Mouse (Mus musculus): ENCODE measurements around the gene Mybph. TPM values are rescaled to one million over a fixed set of nuclear protein-coding genes. Genes with fewer than 3 reads are reported as not detected.

Mybph gene
- total RNA-seq (2021) = under 1 TPM in 1 of 2 experiments, not detected in 1; 0.19 TPM
- long read RNA-seq, experiment 1, partial matches to known transcripts = 1 of 1 reads
- long read RNA-seq, experiment 1, other reads (novel, unspliced or antisense) = 0 of 1 reads
- long read RNA-seq, experiment 2, partial matches to known transcripts = 0 of 4 reads
- long read RNA-seq, experiment 2, other reads (novel, unspliced or antisense) = 4 of 4 reads

- no peak for DNase-seq (ENCODE audit: low spot score in 2 of 2)
Measured at GRCm38 (mm10) chr1:134193126-134193525, at the start of gene Mybph. TSS of gene Mybph (plus strand) at chr1:134193448.

- DNase-seq (ENCODE audit: low spot score in 2 of 2) = peak; percentile 39 to 41
Measured at GRCm38 (mm10) chr1:134146066-134146465, 47.2 kb upstream of the Mybph start.

GRCm38 (mm10) chr1:134150076-134150475, 43.2 kb upstream of the Mybph start:
- DNase-seq (ENCODE audit: low spot score in 2 of 2) = no peak

GRCm38 (mm10) chr1:134150745-134151144, 42.5 kb upstream of the Mybph start:
- DNase-seq (ENCODE audit: low spot score in 2 of 2) = no peak

GRCm38 (mm10) chr1:134151655-134152412, 41.4 kb upstream of the Mybph start:
- peak; percentile 81 to 87 for DNase-seq (ENCODE audit: low spot score in 2 of 2)

GRCm38 (mm10) chr1:134152626-134153590, 40.3 kb upstream of the Mybph start:
- DNase-seq (ENCODE audit: low spot score in 2 of 2) = no peak

GRCm38 (mm10) chr1:134154121-134154520, 39.1 kb upstream of the Mybph start:
- DNase-seq (ENCODE audit: low spot score in 2 of 2) = no peak

GRCm38 (mm10) chr1:134154655-134155054, 38.6 kb upstream of the Mybph start:
- no peak for DNase-seq (ENCODE audit: low spot score in 2 of 2)

- DNase-seq (ENCODE audit: low spot score in 2 of 2) = no peak
Measured at GRCm38 (mm10) chr1:134160404-134160803, 32.8 kb upstream of the Mybph start.

- no peak for DNase-seq (ENCODE audit: low spot score in 2 of 2)
Measured at GRCm38 (mm10) chr1:134161399-134161798, 31.8 kb upstream of the Mybph start.

- DNase-seq (ENCODE audit: low spot score in 2 of 2) = no peak
Measured at GRCm38 (mm10) chr1:134162510-134163225, 30.6 kb upstream of the Mybph start.

- DNase-seq (ENCODE audit: low spot score in 2 of 2) = no peak
Measured at GRCm38 (mm10) chr1:134163476-134163875, 29.8 kb upstream of the Mybph start.

- no peak for DNase-seq (ENCODE audit: low spot score in 2 of 2)
Measured at GRCm38 (mm10) chr1:134164454-134164853, 28.8 kb upstream of the Mybph start.

- no peak for DNase-seq (ENCODE audit: low spot score in 2 of 2)
Measured at GRCm38 (mm10) chr1:134166547-134166946, 26.7 kb upstream of the Mybph start.

- DNase-seq (ENCODE audit: low spot score in 2 of 2) = peak in 1 of 2 experiments; percentile 40
Measured at GRCm38 (mm10) chr1:134167416-134168305, 25.6 kb upstream of the Mybph start.

- DNase-seq (ENCODE audit: low spot score in 2 of 2) = no peak
Measured at GRCm38 (mm10) chr1:134168567-134168966, 24.7 kb upstream of the Mybph start.

- no peak for DNase-seq (ENCODE audit: low spot score in 2 of 2)
Measured at GRCm38 (mm10) chr1:134168985-134169697, 24.1 kb upstream of the Mybph start.

- DNase-seq (ENCODE audit: low spot score in 2 of 2) = no peak
Measured at GRCm38 (mm10) chr1:134173081-134173480, 20.2 kb upstream of the Mybph start.

- DNase-seq (ENCODE audit: low spot score in 2 of 2) = no peak
Measured at GRCm38 (mm10) chr1:134177976-134178375, 15.3 kb upstream of the Mybph start.
